Mouse (Mus musculus): ENCODE data around the gene Cadps2. TPM values are rescaled to one million over a fixed set of nuclear protein-coding genes. Genes with fewer than 3 reads are reported as not detected.

The Cadps2 gene
- polyA plus RNA-seq, 2 experiments: 2.6 TPM

GRCm38 (mm10) chr6:23838401-23839008, 716 bp downstream of the Cadps2 start:
- WGBS: 1% methylated on average over 33 of the region's 35 CpGs
- Histone ChIP-seq H3K4me2 (replicated peaks; ENCODE audit: low read depth, low read length, severe bottlenecking) (peak overlapping the region; percentile 94), H3K27me3 (ENCODE audit: control insufficient read depth, insufficient read depth, low read length) (peaks cover 16% of the 10 kb centered on the region), H3K27ac (replicated peaks; ENCODE audit: low read depth, low read length) (no peak overlapping the region), H3K4me3 (replicated peaks; ENCODE audit: low read length) (peak overlapping the region; percentile 64), H3K4me1 (ENCODE audit: control insufficient read depth, insufficient read depth, low read length) (0 out of 2 replicates have a peak, but pooled peaks cover 4% of the 10 kb centered on the region), H3K36me3 (ENCODE audit: control insufficient read depth, insufficient read depth, low read length) (no peaks in the 10 kb centered on the region), H3K9ac (ENCODE audit: low read depth, low read length, severe bottlenecking) (peak overlapping the region; percentile 64), H3K9me3 (ENCODE audit: control insufficient read depth, low read length) (no peaks in the 10 kb centered on the region)
- no peak for TF ChIP-seq POLR2A (IDR thresholded peaks at IDR 0.05; ENCODE audit: borderline replicate concordance, extremely low read depth, insufficient read depth, insufficient read length)
- DNase-seq (ENCODE audit: low spot score) (no peak), ATAC-seq (ENCODE audit: low FRiP score, low read depth) (no peak)

GRCm38 (mm10) chr6:23837631-23838030, 1.6 kb downstream of the Cadps2 start:
- ATAC-seq (ENCODE audit: low FRiP score, low read depth): no peak
- no peak overlapping the region for H3K9ac ChIP-seq (ENCODE audit: low read depth, low read length, severe bottlenecking)
- no peak for DNase-seq (ENCODE audit: low spot score)
- H3K4me3 ChIP-seq (replicated peaks; ENCODE audit: low read length): no peak overlapping the region
- TF ChIP-seq POLR2A (IDR thresholded peaks at IDR 0.05; ENCODE audit: borderline replicate concordance, extremely low read depth, insufficient read depth, insufficient read length): no peak
- no peak overlapping the region for H3K4me2 ChIP-seq (replicated peaks; ENCODE audit: low read depth, low read length, severe bottlenecking)
- WGBS: 95% methylated on average over 7 of the region's 7 CpGs
- no peaks in the 10 kb centered on the region for H3K36me3 ChIP-seq (ENCODE audit: control insufficient read depth, insufficient read depth, low read length)
- H3K27me3 ChIP-seq (ENCODE audit: control insufficient read depth, insufficient read depth, low read length): peaks cover 16% of the 10 kb centered on the region
- 0 out of 2 replicates have a peak, but pooled peaks cover 4% of the 10 kb centered on the region for H3K4me1 ChIP-seq (ENCODE audit: control insufficient read depth, insufficient read depth, low read length)
- no peak overlapping the region for H3K27ac ChIP-seq (replicated peaks; ENCODE audit: low read depth, low read length)
- H3K9me3 ChIP-seq (ENCODE audit: control insufficient read depth, low read length): no peaks in the 10 kb centered on the region

DNA sequence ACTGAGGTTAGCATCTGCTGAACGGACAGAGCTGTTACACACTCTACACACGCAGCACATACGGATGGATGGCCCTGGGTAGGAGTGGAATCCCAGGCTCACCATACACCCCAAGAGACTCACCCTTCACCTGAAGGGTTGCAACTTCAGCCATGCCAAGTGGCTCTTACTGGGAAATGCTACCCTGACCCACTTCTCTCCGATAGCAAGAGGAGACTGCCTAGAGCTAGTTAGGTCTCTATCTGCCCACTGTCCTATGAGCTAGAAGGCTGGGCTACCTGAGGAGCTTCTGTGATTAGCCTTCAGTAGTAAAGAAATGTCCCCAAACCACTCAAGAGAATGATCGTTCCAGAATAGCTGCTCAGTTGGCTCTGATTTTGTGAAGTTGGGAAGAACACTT, 2.1 kb downstream of the Cadps2 start:
- 87% methylated on average over 5 of the region's 5 CpGs for WGBS
- Histone ChIP-seq H3K4me3 (replicated peaks; ENCODE audit: low read length) (no peak overlapping the region), H3K27me3 (ENCODE audit: control insufficient read depth, insufficient read depth, low read length) (peaks cover 16% of the 10 kb centered on the region), H3K9me3 (ENCODE audit: control insufficient read depth, low read length) (no peaks in the 10 kb centered on the region), H3K4me1 (ENCODE audit: control insufficient read depth, insufficient read depth, low read length) (0 out of 2 replicates have a peak, but pooled peaks cover 4% of the 10 kb centered on the region), H3K9ac (ENCODE audit: low read depth, low read length, severe bottlenecking) (no peak overlapping the region), H3K36me3 (ENCODE audit: control insufficient read depth, insufficient read depth, low read length) (no peaks in the 10 kb centered on the region), H3K4me2 (replicated peaks; ENCODE audit: low read depth, low read length, severe bottlenecking) (no peak overlapping the region), H3K27ac (replicated peaks; ENCODE audit: low read depth, low read length) (no peak overlapping the region)
- DNase-seq (ENCODE audit: low spot score): no peak
- no peak for TF ChIP-seq POLR2A (IDR thresholded peaks at IDR 0.05; ENCODE audit: borderline replicate concordance, extremely low read depth, insufficient read depth, insufficient read length)
- no peak for ATAC-seq (ENCODE audit: low FRiP score, low read depth)

DNA sequence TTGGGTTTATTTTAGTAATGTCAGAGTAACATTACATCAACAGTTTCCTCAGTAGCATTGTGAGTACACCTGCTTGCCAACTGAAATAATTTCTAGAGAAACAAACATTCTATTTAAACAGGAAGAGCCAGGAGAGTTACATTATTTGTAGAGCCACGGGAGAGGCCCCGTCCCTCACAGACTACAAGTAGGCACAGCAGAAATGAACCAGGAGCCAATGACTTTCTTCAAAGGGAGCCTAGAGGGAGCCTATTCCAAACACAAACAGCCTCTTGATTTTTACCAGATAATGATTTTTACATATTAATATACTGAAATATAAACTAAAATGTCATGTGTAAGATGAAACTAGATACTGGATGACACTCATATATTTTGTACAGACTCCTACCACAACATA, 2.5 kb downstream of the Cadps2 start:
- Histone ChIP-seq H3K4me3 (replicated peaks; ENCODE audit: low read length) (no peak overlapping the region), H3K4me2 (replicated peaks; ENCODE audit: low read depth, low read length, severe bottlenecking) (no peak overlapping the region), H3K27ac (replicated peaks; ENCODE audit: low read depth, low read length) (no peak overlapping the region), H3K9me3 (ENCODE audit: control insufficient read depth, low read length) (no peaks in the 10 kb centered on the region), H3K27me3 (ENCODE audit: control insufficient read depth, insufficient read depth, low read length) (peaks cover 16% of the 10 kb centered on the region), H3K36me3 (ENCODE audit: control insufficient read depth, insufficient read depth, low read length) (no peaks in the 10 kb centered on the region), H3K4me1 (ENCODE audit: control insufficient read depth, insufficient read depth, low read length) (0 out of 2 replicates have a peak, but pooled peaks cover 4% of the 10 kb centered on the region), H3K9ac (ENCODE audit: low read depth, low read length, severe bottlenecking) (no peak overlapping the region)
- ATAC-seq (ENCODE audit: low FRiP score, low read depth) (no peak), DNase-seq (ENCODE audit: low spot score) (no peak)
- no peak for TF ChIP-seq POLR2A (IDR thresholded peaks at IDR 0.05; ENCODE audit: borderline replicate concordance, extremely low read depth, insufficient read depth, insufficient read length)
- WGBS: 61% methylated on average over 2 of the region's 2 CpGs

- TF ChIP-seq POLR2A (IDR thresholded peaks at IDR 0.05; ENCODE audit: borderline replicate concordance, extremely low read depth, insufficient read depth, insufficient read length): no peak
- no peak overlapping the region for H3K4me2 ChIP-seq (replicated peaks; ENCODE audit: low read depth, low read length, severe bottlenecking)
- 88% methylated on average over 4 of the region's 4 CpGs for WGBS
- no peak for ATAC-seq (ENCODE audit: low FRiP score, low read depth)
- H3K9me3 ChIP-seq (ENCODE audit: control insufficient read depth, low read length): no peaks in the 10 kb centered on the region
- H3K27ac ChIP-seq (replicated peaks; ENCODE audit: low read depth, low read length): no peak overlapping the region
- no peak for DNase-seq (ENCODE audit: low spot score)
- no peaks in the 10 kb centered on the region for H3K36me3 ChIP-seq (ENCODE audit: control insufficient read depth, insufficient read depth, low read length)
- peaks cover 16% of the 10 kb centered on the region for H3K27me3 ChIP-seq (ENCODE audit: control insufficient read depth, insufficient read depth, low read length)
- no peak overlapping the region for H3K9ac ChIP-seq (ENCODE audit: low read depth, low read length, severe bottlenecking)
- H3K4me3 ChIP-seq (replicated peaks; ENCODE audit: low read length): no peak overlapping the region
- H3K4me1 ChIP-seq (ENCODE audit: control insufficient read depth, insufficient read depth, low read length): 0 out of 2 replicates have a peak, but pooled peaks cover 4% of the 10 kb centered on the region
These were observed 3.7 kb downstream of the Cadps2 start for GRCm38 (mm10) chr6:23835552-23835951.

All from limb, embryonic 14.5 days (tissue).